Mouse (Mus musculus) lung, postnatal 0 days (tissue): ENCODE measurements around the gene Nek8.

ENCODE experiments used
- CTCF ChIP-seq: IDR thresholded peaks from 2 replicates; pipeline ENCODE4 v1.5.1; 2016; ENCODE audit warnings: antibody characterized with exemption, mild to moderate bottlenecking
- EP300 ChIP-seq: IDR thresholded peaks from 2 replicates; pipeline ENCODE4 v1.6.1; 2016; ENCODE audit warnings: antibody characterized with exemption, mild to moderate bottlenecking, control low read depth

DNA sequence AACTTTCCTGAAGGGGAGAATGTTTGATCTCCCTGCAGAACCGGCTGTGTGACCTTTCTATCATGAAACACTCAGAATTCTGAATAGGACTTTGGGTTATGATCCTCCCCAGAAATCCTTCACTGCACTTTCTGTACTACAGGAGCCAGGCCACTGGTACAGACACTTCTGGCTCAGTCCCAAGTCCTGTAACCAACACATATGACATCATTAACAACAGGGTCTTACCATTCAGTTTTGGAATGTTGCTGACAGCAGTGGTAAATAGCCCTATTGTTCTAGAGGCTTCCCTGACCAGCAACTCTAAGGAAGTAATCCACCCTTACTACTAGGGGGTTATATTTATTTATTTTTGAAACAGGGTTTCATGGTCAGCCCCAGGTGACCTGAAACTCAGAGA lies 16.6 kb upstream of the Nek8 start, which contains the start of gene Proca1:
- TF ChIP-seq CTCF (no peak), EP300 (no peak)
